Mouse (Mus musculus) stomach, postnatal 0 days (tissue): ENCODE measurements around the gene Nodal.

Source experiments
- CTCF ChIP-seq: IDR thresholded peaks from 2 replicates; pipeline ENCODE4 v1.5.1; 2016; ENCODE audit warnings: antibody characterized with exemption, low read depth, mild to moderate bottlenecking, moderate library complexity
- EP300 ChIP-seq: optimal IDR thresholded peaks from 2 replicates; pipeline ENCODE3; 2016; ENCODE audit warnings: antibody characterized with exemption

DNA sequence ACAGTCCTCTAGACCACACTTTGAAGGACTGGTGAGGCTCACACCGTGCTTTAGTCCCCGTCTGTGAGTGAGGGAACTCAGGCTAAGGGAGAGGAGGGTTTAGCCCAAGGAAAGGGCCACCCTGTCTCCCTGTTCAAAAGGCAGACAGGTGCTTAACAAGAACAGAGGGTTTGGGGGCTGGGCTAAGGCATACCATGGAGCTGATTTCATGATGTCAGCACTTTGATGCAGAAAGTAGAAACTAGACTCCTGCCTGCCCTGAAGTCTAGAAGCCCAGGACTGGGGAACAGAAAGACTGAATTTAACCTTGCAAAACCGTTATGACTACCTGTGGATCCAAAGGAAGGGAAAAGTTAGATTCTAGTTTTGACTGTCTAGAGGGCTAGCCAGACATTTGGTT, 39.4 kb downstream of the Nodal start:
- TF ChIP-seq CTCF, result no peak
- TF ChIP-seq EP300, result no peak
